Mouse (Mus musculus) E14TG2a.4 (cell line): Measurements from ENCODE around the gene Ttc6.

Experiments used
- CTCF ChIP-seq: conservative IDR thresholded peaks from 2 replicates; pipeline ENCODE4 v1.5.1; 2014; ENCODE audit warnings: low read length
- NANOG ChIP-seq: IDR thresholded peaks from 2 replicates; pipeline ENCODE4 v1.6.1; 2014; ENCODE audit warnings: borderline replicate concordance, low read length, mixed read lengths

DNA sequence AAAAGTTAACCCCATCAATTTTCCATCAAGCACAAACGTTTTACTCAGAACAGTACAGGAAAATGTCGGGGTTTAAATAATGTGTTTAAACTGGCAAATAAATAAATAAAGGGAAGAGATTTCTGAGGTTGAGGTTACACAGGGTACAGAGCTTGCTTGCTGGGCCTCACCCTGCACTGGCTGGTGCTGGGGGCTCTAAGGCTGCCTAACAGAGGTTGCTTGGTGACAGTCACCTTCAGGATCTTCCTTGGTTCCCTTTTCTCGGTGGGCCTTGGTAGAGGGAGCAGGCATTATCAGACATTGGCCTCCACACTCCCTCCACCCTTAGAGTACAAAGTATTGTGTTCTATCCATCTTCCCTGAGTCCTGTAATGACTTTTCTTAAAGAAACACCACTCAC is 11.6 kb upstream of the Ttc6 start:
- no peak for TF ChIP-seq CTCF
- TF ChIP-seq NANOG: no peak
